ENCODE assay signal across 13 mouse cellular contexts in genomic region chr19:32106750-32107149, GRCm38 (mm10). TPM values are rescaled to one million over a fixed set of nuclear protein-coding genes. Genes with fewer than 3 reads are reported as not detected.
DNase-seq lines count a peak whose midpoint lies in the region; ATAC-seq and TF ChIP-seq lines count a peak whose summit lies in the region.
"Had no signal": no experiment of that assay in that cellular context is flagged by ENCODE, and none has a peak within 500 bp of the region (broad histone marks: within the 10 kb centered on the region; RNA-seq: fewer than 3 reads in every experiment).

No protein-coding gene starts in this region.

- H3K4me1 ChIP-seq in embryonic facial prominence, embryonic 12.5 days = peaks cover 16% of the 10 kb centered on the region
- H3K4me1 ChIP-seq in embryonic facial prominence, embryonic 10.5 days = peaks cover 28% of the 10 kb centered on the region
- peaks cover 8% of the 10 kb centered on the region for H3K4me1 ChIP-seq in kidney, postnatal 0 days (replicated peaks; ENCODE audit: insufficient read depth, low read length)
- H3K4me1 ChIP-seq in embryonic facial prominence, embryonic 14.5 days (ENCODE audit: control insufficient read depth, insufficient read depth, low read length) = peaks cover 9% of the 10 kb centered on the region; the same call in 1 of the 2 replicates
- H3K4me1 ChIP-seq in liver, embryonic 16.5 days (ENCODE audit: control insufficient read depth, low read depth, low read length) = no peaks in the 10 kb centered on the region; the same call in 1 of the 2 replicates

- ATAC-seq in embryonic facial prominence, embryonic 12.5 days (ENCODE audit: insufficient number of reproducible peaks, insufficient read depth, low FRiP score, low TSS enrichment) = no peak
- ATAC-seq in kidney, postnatal 0 days (replicated peaks; ENCODE audit: low FRiP score, low read depth) = no peak
- no peak for ATAC-seq in embryonic facial prominence, embryonic 14.5 days (ENCODE audit: low read depth)
- peak; percentile 21; the same call in 1 of the 2 replicates for ATAC-seq in liver, embryonic 16.5 days (ENCODE audit: low read depth)

- H3K9ac ChIP-seq in embryonic facial prominence, embryonic 12.5 days = no peak overlapping the region
- H3K9ac ChIP-seq in kidney, postnatal 0 days (ENCODE audit: low read depth, low read length) = peak overlapping the region; percentile 99; the same call in 1 of the 2 replicates
- H3K9ac ChIP-seq in embryonic facial prominence, embryonic 14.5 days (ENCODE audit: low read depth, low read length) = no peak overlapping the region
- no peak overlapping the region for H3K9ac ChIP-seq in liver, embryonic 16.5 days (ENCODE audit: low read depth, low read length)
- H3K9ac ChIP-seq: hindbrain, embryonic 15.5 days had no signal

- TF ChIP-seq CTCF in kidney, postnatal 0 days (IDR thresholded peaks at IDR 0.05; ENCODE audit: low read depth) = no peak

- H3K4me3 ChIP-seq in embryonic facial prominence, embryonic 12.5 days = 0 out of 2 replicates have a peak overlapping the region, but pooled peaks have one; percentile 65
- no peak overlapping the region for H3K4me3 ChIP-seq in embryonic facial prominence, embryonic 10.5 days
- peak overlapping the region; percentile 72 for H3K4me3 ChIP-seq in kidney, postnatal 0 days (replicated peaks; ENCODE audit: low read depth, low read length)
- peak overlapping the region; percentile 70; the same call in 1 of the 2 replicates for H3K4me3 ChIP-seq in embryonic facial prominence, embryonic 14.5 days (ENCODE audit: low read depth, low read length)
- H3K4me3 ChIP-seq in liver, embryonic 16.5 days (ENCODE audit: low read depth, low read length) = no peak overlapping the region
- H3K4me3 ChIP-seq: hindbrain, embryonic 15.5 days had no signal

- H3K9me3 ChIP-seq in embryonic facial prominence, embryonic 12.5 days = no peaks in the 10 kb centered on the region
- no peaks in the 10 kb centered on the region for H3K9me3 ChIP-seq in embryonic facial prominence, embryonic 10.5 days
- H3K9me3 ChIP-seq in kidney, postnatal 0 days (replicated peaks; ENCODE audit: low read length) = no peaks in the 10 kb centered on the region
- H3K9me3 ChIP-seq in embryonic facial prominence, embryonic 14.5 days (ENCODE audit: control insufficient read depth, low read length) = no peaks in the 10 kb centered on the region
- H3K9me3 ChIP-seq in liver, embryonic 16.5 days (replicated peaks; ENCODE audit: control insufficient read depth, low read length) = no peaks in the 10 kb centered on the region
- H3K9me3 ChIP-seq: hindbrain, embryonic 15.5 days had no signal

- H3K36me3 ChIP-seq in embryonic facial prominence, embryonic 12.5 days = no peaks in the 10 kb centered on the region
- no peaks in the 10 kb centered on the region for H3K36me3 ChIP-seq in embryonic facial prominence, embryonic 10.5 days (replicated peaks)
- no peaks in the 10 kb centered on the region for H3K36me3 ChIP-seq in kidney, postnatal 0 days (ENCODE audit: insufficient read depth, low read length)
- no peaks in the 10 kb centered on the region for H3K36me3 ChIP-seq in embryonic facial prominence, embryonic 14.5 days (ENCODE audit: control insufficient read depth, insufficient read depth, low read length)
- H3K36me3 ChIP-seq in liver, embryonic 16.5 days (ENCODE audit: control insufficient read depth, insufficient read depth) = no peaks in the 10 kb centered on the region
- H3K36me3 ChIP-seq: hindbrain, embryonic 15.5 days had no signal

- no peak for DNase-seq in embryonic facial prominence, embryonic 10.5 days (ENCODE audit: low spot score)
- peak; percentile 17 for DNase-seq in kidney, postnatal 0 days (ENCODE audit: low spot score)
- no peak for DNase-seq in kidney, postnatal 4 days
- no peak for DNase-seq in embryonic facial prominence, embryonic 14.5 days (ENCODE audit: low spot score)
- DNase-seq in cerebellum, postnatal 10 days = no peak
- no peak for DNase-seq in cerebellum, adult 11-12 months
- DNase-seq: adrenal gland, postnatal 14 days; cerebellum, adult 18-20 months; lung, postnatal 14 days had no signal

- 82% methylated on average over 2 of the region's 2 CpGs for whole genome bisulfite sequencing in embryonic facial prominence, embryonic 12.5 days
- 81% methylated on average over 2 of the region's 2 CpGs for WGBS in embryonic facial prominence, embryonic 10.5 days
- WGBS in kidney, postnatal 0 days = 77% methylated on average over 2 of the region's 2 CpGs
- 87% methylated on average over 2 of the region's 2 CpGs for WGBS in embryonic facial prominence, embryonic 14.5 days
- WGBS in liver, embryonic 16.5 days (ENCODE audit: insufficient replicate concordance) = 73% methylated on average over 2 of the region's 2 CpGs

- no peak overlapping the region for H3K27ac ChIP-seq in embryonic facial prominence, embryonic 12.5 days
- no peak overlapping the region for H3K27ac ChIP-seq in embryonic facial prominence, embryonic 10.5 days (replicated peaks)
- H3K27ac ChIP-seq in kidney, postnatal 0 days = peak overlapping the region; percentile 99; the same call in 1 of the 2 replicates
- 0 out of 2 replicates have a peak overlapping the region, but pooled peaks have one; percentile 96 for H3K27ac ChIP-seq in embryonic facial prominence, embryonic 14.5 days (replicated peaks; ENCODE audit: low read depth, low read length)
- H3K27ac ChIP-seq in liver, embryonic 16.5 days (ENCODE audit: low read length) = no peak overlapping the region
- H3K27ac ChIP-seq: hindbrain, embryonic 15.5 days had no signal

- no peaks in the 10 kb centered on the region for H3K27me3 ChIP-seq in embryonic facial prominence, embryonic 12.5 days
- peaks cover 11% of the 10 kb centered on the region for H3K27me3 ChIP-seq in embryonic facial prominence, embryonic 10.5 days (replicated peaks; ENCODE audit: low read depth, poor library complexity, severe bottlenecking)
- no peaks in the 10 kb centered on the region for H3K27me3 ChIP-seq in kidney, postnatal 0 days (ENCODE audit: insufficient read depth, low read length)
- H3K27me3 ChIP-seq in embryonic facial prominence, embryonic 14.5 days (replicated peaks; ENCODE audit: control insufficient read depth, insufficient read depth, low read length) = no peaks in the 10 kb centered on the region
- no peaks in the 10 kb centered on the region for H3K27me3 ChIP-seq in liver, embryonic 16.5 days (ENCODE audit: control insufficient read depth, insufficient read depth, low read depth, low read length)
- H3K27me3 ChIP-seq: hindbrain, embryonic 15.5 days; Patski had no signal

- peak overlapping the region; percentile 57 for H3K4me2 ChIP-seq in embryonic facial prominence, embryonic 12.5 days (replicated peaks)
- peak overlapping the region; percentile 58 for H3K4me2 ChIP-seq in kidney, postnatal 0 days (ENCODE audit: low read length)
- H3K4me2 ChIP-seq in embryonic facial prominence, embryonic 14.5 days (ENCODE audit: low read depth, low read length) = peak overlapping the region; percentile 67
- no peak overlapping the region for H3K4me2 ChIP-seq in liver, embryonic 16.5 days (ENCODE audit: low read depth, low read length)

RNA-seq across cellular contexts. Expression of gene Asah2, which starts 1.3 kb away (rescaled TPM):
- polyA plus RNA-seq in embryonic facial prominence, embryonic 12.5 days (2016; fragmentation: Nextera tagmentation; extraction: Ambion mirVana) = 1.6 and 1.7 TPM in 2 replicates
- 0.43 and 0.55 TPM in 2 replicates for polyA plus RNA-seq in embryonic facial prominence, embryonic 10.5 days (2016; fragmentation: Nextera tagmentation; extraction: Ambion mirVana)
- 2.0 and 2.2 TPM in 2 replicates for polyA plus RNA-seq in kidney, postnatal 0 days (2015; fragmentation: Nextera tagmentation; extraction: Ambion mirVana)
- 1.9 and 2.1 TPM in 2 replicates for polyA plus RNA-seq in embryonic facial prominence, embryonic 14.5 days (2014; fragmentation: Nextera tagmentation; extraction: Ambion mirVana)
- 0.53 and 0.58 TPM in 2 replicates for polyA plus RNA-seq in liver, embryonic 16.5 days (2015; fragmentation: Nextera tagmentation; extraction: Ambion mirVana)

Comparison
In these comparisons a context has a peak if more than half of its experiments do, and no peak if none do; other contexts are left out.
1. H3K27ac ChIP-seq: peak in kidney, postnatal 0 days (single experiment) and embryonic facial prominence, embryonic 14.5 days (single experiment); none in embryonic facial prominence, embryonic 12.5 days (single experiment), embryonic facial prominence, embryonic 10.5 days (single experiment) and liver, embryonic 16.5 days (single experiment).
2. H3K4me3 ChIP-seq: peak in embryonic facial prominence, embryonic 12.5 days (single experiment), kidney, postnatal 0 days (single experiment) and embryonic facial prominence, embryonic 14.5 days (single experiment); none in embryonic facial prominence, embryonic 10.5 days (single experiment) and liver, embryonic 16.5 days (single experiment).